Mouse (Mus musculus): ENCODE measurements around the gene Pccb. TPM values are rescaled to one million over a fixed set of nuclear protein-coding genes. Genes with fewer than 3 reads are reported as not detected.

Pccb gene
- total RNA-seq, 2 experiments from 2014 or later = 48.7 to 57.5 TPM

DNA sequence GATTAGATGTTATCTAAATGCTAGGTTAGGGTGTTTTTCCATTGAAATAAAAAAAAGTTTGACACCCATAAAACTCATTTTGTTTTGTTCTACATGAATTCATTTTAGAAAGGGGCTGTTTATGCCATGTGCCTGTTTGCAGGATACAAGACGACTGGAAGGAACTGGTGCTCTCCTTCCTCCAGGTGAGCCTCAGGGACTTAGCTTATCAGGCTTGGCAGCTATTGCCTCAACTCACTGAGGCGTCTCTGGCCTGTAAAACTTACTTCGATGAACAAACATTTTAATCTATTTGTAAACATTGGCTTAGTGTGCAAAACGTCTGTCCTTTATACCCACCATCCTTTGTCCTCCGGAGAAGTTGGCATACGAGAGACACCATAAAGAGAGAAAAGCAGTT, 18.0 kb upstream of the Pccb start:
- intact Hi-C loops (cut with DNase I; ENCODE audit: low total_unique reads) = no loop called here
- no peak for DNase-seq

DNA sequence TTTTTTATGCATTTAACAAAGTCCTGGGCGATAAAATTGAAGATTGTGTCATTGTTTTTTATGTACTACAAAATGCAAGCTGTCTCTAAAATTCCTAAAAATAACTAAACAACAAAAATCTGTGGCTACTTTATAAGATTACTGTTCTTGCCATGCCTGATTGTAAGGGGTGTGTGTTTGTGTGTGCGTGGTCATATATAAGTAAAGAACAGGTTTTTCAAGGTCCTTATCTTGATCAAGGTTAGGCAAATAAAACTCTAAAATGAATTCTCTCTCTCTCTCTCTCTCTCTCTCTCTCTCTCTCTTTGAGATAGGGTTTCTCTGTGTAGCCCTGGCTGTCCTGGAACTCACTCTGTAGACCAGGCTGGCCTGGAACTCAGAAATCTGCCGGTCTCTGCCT, 17.3 kb upstream of the Pccb start:
- no peak for DNase-seq
- intact Hi-C loops (cut with DNase I; ENCODE audit: low total_unique reads) = no loop called here

DNA sequence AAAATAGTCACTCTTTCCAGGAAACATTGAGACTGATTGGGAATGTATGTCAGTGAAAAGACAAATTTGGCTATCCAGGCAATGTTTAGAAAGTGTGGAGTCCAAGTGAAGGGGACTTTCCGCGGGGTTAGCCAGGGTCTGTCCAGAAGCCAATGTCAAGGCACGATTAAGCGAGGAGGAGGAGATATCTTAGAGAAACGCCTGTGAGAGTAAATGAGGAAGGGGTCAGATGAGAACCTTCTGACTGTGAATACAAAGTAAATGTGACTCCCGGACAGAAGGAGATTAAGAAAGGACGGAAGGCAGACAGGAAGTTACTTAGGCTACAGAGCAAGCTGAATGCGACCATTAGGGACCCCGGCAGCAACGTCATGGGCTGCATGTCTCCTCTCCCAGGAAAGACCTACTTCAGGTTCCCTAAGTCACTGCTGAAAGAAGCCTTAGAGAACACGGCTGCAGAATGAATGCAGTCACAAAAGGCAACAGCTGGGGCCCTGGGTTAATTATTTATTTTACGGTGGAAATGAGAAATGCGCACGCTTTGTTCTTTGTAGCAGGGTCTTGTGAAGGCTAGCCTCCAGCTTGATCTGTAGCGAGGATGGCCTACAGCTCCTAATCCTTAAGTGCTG, 11.1 kb upstream of the Pccb start:
- no peak for DNase-seq
- intact Hi-C loops (cut with DNase I; ENCODE audit: low total_unique reads) = no loop called here

DNA sequence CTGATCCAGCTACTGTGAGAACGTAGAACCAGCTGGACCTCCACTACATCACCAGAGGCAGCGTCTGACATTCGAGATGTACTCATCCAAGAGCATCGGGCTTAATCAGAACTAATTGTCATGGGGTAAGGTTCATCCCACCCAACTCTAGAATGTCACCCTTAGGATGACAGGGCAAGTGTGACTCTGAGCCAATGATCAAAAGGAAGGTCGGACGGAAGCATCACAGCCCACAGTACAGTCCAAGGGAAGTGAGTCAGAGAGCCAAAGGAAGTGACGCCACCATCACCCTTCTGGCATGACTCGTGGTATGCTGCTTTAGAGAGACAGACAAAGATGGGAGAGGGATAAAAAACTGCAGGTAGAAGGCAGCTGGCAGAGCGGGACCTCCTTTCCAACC, 7.6 kb upstream of the Pccb start:
- intact Hi-C loops (cut with DNase I; ENCODE audit: low total_unique reads) = no loop called here
- DNase-seq = no peak

DNA sequence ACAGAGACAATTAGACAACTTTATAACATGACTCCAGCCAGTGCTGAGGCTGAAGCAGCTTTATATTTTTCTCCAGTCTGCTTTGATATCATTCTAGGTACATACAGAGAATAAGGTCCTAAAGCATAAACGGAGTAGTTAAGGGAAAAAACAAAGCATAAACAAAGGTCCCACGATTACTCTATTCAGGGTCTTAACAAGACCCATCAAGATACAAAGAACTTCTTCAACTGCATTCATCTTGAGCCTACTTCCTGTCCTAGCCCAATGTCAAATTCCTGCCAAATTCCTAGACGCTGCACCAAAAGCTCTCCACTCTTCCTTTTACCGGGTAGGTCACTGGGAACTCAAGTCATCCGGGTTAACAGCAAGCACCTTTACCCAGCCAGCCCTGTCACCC, 6.8 kb upstream of the Pccb start:
- intact Hi-C loops (cut with DNase I; ENCODE audit: low total_unique reads) = no loop called here
- no peak for DNase-seq

DNA sequence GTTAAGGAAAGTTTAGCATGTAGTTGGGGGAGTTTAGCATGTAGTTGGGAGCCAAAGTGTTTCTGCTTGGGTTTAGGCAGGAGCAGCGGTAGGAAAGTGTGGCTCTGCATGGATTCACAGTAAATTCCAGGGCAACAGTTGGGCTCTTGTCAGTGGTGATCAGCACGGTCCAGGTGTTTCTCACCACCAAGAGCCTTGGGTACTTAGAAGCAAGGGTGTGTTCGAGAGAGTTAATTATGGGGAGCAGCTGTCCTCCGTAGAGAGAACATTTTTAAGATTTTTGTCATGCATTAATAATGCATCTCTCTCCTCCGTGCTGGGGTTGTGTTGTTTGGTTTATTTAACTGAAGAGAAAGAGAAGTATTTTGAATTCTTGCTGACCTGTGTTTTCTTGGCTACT, 3.9 kb upstream of the Pccb start:
- intact Hi-C loops (cut with DNase I; ENCODE audit: low total_unique reads) = no loop called here

DNA sequence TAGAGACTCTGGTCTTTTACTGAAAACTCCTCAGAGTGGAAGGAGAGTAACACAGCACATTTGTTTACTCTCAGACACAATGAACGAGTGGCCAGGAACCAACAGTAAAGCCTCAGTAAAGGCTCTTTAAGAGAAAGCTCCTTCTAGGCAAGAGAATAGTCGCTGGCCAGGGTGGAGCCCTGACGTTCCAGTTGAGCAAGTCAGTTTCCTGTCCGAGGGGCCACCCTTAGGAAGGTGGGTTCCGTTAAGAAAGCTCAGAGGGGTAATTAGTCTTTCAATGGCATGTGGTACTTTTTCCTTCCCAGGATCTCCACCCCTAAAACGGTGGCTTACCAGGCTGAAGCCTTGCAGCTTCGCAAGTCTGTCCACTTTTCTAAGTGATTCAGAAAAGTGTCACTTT, 2.7 kb upstream of the Pccb start:
- no peak for DNase-seq
- intact Hi-C loops (cut with DNase I; ENCODE audit: low total_unique reads) = no loop called here

More for the DNA sequence above, 3.9 kb upstream of the Pccb start:
- no peak for DNase-seq

DNA sequence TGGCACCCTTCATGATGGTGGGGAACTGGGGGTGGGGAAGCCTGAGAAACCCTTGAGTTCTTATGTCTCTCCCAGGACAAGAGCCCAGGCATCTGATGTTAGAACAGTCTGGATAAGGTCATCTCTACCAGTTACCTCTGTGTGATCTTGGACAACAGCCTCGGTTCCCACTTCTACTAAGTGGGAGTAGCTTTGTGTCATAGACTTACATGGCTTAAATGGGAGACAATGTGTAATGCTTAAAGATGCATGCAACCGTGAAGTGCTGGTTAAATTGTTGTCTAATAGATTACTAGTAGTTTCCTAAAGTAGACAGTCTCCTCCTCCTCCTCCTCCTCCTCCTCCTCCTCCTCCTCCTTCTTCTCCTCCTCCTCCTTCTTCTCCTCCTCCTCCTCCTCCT, 2.2 kb upstream of the Pccb start:
- no peak for DNase-seq
- intact Hi-C loops (cut with DNase I; ENCODE audit: low total_unique reads) = no loop called here

DNA sequence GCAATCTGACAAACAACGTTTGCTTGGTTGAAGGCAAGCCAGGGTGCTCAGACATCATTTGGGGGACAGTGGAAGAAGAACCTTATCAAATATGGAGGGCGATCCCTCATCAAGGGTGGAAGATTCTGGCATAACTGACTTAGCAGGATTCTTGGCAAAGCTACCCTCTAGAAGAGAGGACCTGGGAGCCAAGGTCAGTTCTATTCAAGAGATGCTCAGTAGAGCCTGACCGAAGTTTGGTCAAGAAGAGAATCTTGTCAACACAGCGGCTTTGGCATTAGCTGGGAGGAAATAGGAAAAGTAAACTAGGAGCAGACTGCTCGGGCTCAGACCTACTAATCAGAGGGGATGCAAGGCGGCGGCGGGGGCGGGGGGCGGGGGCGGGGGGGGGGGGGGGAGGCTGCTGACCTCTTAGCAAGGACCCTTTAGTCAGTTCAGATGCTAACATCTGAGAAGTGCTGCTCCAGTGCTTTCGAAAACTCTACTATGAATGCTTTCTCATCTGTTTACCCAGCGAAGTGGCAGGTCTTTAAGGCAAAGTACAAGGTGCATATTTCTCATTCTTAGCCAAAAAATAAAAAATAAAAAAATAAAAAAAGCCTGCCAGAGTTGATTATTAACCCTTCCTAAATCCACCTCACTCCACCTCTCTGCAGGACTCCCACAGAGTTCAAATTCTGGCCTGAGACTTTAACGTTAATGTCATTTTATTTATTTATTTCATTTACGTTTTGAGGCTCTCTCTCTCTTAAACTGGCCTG, 1.3 kb upstream of the Pccb start:
- DNase-seq = no peak
- intact Hi-C loops (cut with DNase I; ENCODE audit: low total_unique reads) = no loop called here

DNA sequence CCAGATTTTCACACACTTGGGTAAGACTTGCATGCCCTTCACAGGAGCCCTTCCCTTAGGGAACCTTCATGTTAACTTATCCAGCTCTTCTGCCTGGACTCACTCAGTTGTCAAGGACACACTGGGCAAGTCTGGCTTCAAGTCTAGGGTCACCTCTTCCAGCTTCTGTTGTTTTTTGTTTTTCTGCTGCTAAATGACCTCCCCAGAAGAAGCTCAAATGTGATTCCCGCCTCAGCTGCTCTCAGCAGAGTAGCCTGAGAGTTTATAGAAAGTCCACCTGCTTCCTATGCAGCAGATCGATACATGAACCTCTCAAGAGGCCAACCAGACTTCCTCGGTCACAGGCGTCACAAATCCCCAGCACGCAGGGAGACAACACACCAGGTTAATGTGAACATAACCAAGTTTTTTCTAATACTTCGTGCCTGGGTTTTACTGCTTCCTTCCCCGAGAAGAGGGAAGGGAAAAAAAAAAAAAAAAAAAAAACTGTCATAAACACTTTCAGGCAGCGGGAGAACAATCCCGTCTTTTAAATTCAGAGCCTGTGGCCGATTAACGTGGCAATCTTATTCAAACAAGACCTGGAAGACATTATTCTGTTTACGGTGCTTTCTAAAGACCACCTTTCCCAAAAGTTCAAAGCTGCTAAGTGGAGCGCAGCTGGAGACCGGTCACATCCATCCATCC, 794 bp downstream of the Pccb start:
- DNase-seq = no peak
- intact Hi-C loops (cut with DNase I; ENCODE audit: low total_unique reads) = no loop called here

DNA sequence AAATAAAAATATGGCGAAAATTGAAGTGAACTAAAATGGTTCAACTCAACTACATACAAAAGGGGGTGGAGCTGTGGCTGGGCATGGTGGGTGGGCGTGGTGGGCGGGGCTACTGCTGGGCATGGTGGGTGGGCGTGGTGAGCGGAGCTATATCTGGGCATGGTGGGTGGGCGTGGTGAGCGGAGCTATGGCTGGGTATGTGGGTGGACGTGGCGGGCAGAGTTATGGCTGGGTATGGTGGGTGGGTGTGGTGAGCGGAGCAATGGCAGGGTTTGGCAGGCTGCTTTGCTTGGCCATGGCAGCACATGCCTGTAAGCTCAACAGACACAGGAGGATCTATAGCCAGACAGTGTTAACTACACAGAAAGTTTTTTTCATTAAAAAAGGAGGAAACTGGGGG, 15.9 kb downstream of the Pccb start:
- no peak for DNase-seq
- intact Hi-C loops (cut with DNase I; ENCODE audit: low total_unique reads) = no loop called here

DNA sequence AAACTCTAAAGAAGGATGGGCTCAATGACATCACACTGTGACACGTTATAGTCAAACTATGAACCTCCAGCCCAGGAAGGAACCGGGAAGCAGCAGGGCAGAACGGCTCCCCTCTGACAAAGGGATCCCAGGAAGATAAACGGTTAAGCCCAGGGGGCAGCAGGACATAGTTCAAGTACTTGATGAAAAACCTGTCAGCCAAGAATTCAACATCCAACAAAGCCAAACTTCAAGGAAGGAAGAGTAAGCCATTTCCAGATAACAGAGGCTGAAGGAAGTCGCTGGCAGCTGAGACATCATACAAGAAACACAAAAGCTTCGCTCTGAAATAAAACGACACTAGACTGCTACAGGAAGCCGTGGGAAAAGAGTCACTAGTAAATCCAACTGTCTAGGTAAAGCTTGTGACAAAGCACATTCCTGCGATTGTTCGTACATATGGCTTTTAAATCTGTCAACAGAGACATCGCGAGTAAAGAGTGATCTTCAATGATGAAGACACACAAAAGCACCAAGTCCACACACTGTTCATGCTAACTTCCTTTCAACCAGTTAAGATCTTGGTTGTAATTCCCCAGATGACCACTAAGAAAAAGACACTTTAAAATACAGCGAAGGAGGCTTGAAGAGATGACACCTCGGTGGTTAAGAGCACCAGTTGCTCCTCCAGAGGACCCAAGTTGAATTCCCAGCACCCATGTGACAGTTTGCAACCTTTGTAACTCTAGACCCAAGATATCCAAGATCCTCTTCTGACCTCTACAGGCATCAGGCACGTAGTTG, 16.8 kb downstream of the Pccb start:
- intact Hi-C loops (cut with DNase I; ENCODE audit: low total_unique reads) = no loop called here
- DNase-seq = no peak

DNA sequence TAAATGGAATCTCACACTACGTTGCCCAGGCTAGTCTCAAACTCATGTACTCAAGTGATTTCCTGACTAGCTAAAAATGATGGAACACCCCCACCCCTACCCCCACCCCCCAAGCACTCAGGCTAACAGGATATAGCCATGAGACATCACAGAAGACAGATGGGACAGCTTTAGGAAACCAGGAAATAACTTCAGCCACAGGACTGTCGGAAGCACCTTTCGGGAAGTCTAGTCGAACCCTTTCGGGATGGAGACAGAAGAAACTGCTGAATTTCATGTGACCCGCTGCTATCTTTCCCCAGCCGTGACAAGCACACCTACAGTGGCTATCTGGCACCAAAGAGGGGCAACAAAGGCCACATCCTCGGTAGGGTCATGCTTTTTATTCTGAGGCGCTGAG, 19.4 kb downstream of the Pccb start:
- intact Hi-C loops (cut with DNase I; ENCODE audit: low total_unique reads) = no loop called here
- no peak for DNase-seq

DNA sequence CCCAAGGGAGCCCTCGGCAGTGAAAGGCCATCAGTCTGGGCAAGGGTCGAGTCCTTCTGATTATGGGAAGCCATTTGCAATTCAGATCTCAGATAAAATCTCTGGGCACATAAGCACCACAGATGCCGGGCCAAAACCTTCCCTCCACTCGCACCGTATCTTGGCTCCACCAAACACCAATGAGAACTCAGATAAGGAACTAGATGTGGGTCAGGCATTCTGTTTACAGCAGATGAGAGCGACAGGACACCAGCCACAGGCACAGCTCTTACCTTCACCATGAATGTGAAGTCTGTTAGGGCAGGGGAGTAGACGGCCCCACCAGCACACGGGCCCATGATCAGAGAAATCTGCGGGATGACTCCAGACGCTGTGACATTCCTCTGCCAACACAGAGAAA, 22.3 kb downstream of the Pccb start:
- intact Hi-C loops (cut with DNase I; ENCODE audit: low total_unique reads) = no loop called here
- DNase-seq = no peak

DNA sequence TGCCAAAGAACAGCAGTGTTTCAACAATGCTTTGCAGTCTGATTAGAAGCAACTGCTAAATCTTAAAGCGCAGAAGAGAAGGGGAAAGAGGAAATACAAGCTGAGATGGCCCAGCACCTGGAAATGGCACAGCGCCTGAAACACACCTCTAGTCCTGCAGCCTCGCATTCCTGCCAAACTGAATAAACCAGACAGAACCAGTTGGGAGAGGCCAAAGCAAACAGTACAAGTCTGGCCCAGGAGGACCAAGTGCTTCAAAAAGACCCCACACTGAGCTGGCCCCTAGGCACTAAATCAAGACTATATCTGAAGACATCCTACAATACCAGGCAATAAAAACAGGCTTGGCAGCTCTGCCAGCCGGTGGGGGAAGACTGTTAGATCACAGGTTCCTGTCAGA, 28.8 kb downstream of the Pccb start:
- intact Hi-C loops (cut with DNase I; ENCODE audit: low total_unique reads) = no loop called here

DNA sequence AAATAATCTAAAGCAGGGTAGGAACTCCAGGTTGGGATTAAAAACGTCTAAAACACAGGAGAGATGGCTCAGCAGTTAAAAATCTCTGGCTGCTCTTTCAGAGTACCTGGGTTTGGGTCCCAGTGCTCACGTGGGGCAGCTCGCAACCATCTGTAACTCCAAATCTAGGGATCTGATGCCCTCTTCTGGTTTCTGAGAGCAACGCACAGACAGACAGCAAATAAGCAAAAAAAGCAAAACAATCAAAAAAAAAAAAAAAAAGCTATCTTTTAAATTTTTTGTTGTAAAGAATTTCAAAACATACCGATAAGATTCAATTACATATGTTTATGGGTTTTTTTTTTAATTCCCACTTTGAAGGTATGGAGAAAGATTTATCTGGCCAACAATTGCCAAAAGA, 31.4 kb downstream of the Pccb start:
- intact Hi-C loops (cut with DNase I; ENCODE audit: low total_unique reads) = no loop called here
- no peak for DNase-seq

More for the DNA sequence above, 28.8 kb downstream of the Pccb start:
- no peak for DNase-seq

DNA sequence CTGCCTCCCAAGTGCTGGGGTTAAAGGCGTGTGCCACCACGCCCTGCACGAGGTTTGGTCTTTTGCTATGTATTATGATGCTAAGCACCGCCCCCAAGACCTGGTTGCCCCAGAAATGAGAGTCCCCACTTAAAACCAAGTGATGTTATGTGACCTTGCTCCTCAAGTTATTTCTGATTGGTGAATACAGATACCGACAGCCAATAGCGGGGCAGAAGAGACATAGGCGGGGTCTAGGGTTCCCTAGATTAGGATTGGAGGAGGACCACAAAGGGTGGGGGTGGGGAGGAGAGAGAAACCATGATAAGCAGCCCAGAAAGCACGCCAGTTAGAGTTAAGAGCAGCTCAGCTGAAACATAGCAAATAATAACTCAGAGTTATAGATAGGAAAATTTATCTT, 31.9 kb downstream of the Pccb start:
- intact Hi-C loops (cut with DNase I; ENCODE audit: low total_unique reads) = no loop called here
- DNase-seq = no peak

DNA sequence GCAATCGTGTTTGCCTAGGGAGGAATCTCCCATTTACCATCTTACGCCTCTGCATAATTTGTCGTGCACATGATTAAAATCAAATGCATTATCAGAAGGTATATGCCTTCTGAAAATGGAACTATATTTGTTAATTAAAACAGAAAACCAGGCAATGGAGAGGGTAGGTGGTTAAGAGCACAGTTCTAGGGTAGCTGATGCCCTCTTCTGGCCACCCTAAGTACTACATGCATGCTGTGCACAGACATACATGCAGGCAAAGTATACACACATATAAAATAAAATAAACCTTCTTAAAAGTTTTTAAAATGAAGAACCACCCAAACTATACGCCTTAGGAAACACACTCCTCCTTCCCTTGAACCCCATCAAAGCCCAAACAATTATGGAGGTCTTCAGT, 32.6 kb downstream of the Pccb start:
- DNase-seq = no peak
- intact Hi-C loops (cut with DNase I; ENCODE audit: low total_unique reads) = no loop called here

DNA sequence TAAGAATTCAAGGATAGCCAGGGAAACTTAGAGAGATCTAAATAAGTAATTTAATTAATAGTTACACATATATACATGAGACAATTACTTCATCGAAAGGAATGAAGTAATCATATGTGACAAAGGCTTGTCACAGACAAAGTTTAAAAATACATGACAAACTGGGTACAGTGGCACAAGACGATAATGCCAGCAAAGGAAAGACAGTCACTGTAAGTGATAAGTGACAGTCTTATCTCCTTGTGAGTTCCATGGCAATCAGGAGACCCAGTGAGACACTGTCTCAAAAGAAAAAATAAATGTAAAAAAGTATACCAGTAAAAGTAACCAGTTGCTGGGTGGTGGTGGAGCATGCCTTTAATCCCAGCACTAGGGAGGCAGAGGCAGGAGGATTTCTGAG, 37.6 kb downstream of the Pccb start:
- intact Hi-C loops (cut with DNase I; ENCODE audit: low total_unique reads) = no loop called here

DNA sequence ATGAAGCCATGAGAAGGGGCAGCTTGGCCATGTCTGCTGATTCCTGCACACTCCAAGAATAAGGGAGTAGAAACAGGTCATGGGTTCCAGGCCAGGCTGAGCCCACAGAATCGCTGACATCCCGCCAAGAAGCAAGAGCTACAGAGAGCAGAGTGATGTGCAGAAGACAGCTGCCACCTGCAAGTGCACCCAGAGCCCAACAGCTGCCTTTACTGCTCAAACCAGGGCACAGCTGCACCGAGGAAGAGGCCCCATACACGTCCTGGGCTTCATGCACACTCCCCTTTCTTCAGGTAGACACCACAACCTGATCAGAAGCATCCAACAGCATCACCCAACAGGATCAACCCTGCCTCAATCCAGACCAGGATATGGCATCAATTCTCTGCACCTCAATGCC, 40.8 kb downstream of the Pccb start:
- DNase-seq = no peak
- intact Hi-C loops (cut with DNase I; ENCODE audit: low total_unique reads) = no loop called here

More for the DNA sequence above, 37.6 kb downstream of the Pccb start:
- DNase-seq = no peak
